Mouse (Mus musculus) cortical plate, adult 2 months (tissue): ENCODE data around the gene Lmo7.

ENCODE experiments used
- CTCF ChIP-seq: fragments of 200-500 bp; IDR thresholded peaks from 2 replicates; pipeline ENCODE4 v1.5.1; 2011; ENCODE audit warnings: mild to moderate bottlenecking, control low read depth, low read length; ENCODE audit not compliant: insufficient read depth; ENCODE audit errors: extremely low read depth
- POLR2A ChIP-seq: fragments of 200-500 bp; IDR thresholded peaks from 2 replicates; pipeline ENCODE4 v1.6.1; 2011; ENCODE audit warnings: mild to moderate bottlenecking, low read length, control low read depth; ENCODE audit not compliant: insufficient read depth; ENCODE audit errors: extremely low read depth

GRCm38 (mm10) chr14:101750910-101751309 is 21.2 kb downstream of the Lmo7 start:
- TF ChIP-seq CTCF (no peak), POLR2A (no peak)
